Mouse (Mus musculus): ENCODE data around the gene Abtb2. TPM values are rescaled to one million over a fixed set of nuclear protein-coding genes. Genes with fewer than 3 reads are reported as not detected.

The Abtb2 gene
- polyA plus RNA-seq, 1 experiment from 2014 or later, result 10.5 TPM

DNA sequence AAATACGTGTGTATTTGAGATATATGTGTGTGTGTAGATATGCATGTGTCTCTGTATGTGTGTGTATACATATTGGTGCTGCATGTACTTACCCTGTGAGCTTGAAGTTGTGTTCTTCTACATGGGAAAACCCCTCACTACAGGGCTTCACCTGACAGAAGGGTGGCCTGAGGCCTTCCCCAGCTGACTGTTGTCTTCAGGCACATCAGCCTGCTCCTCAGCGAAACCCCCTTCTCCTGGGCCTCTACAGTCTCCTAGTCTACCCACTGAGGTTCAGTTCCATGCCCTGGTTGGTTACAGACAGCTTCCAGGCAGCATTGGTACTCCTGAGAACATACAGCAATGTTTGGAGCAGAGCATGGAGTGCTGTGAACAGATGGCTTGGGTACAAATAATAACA, 118.3 kb downstream of the Abtb2 start:
- no peaks in the 10 kb centered on the region for H3K36me3 ChIP-seq (replicated peaks; ENCODE audit: control insufficient read depth, insufficient read depth)
- 89% methylated on average over 2 of the region's 2 CpGs for WGBS
- no peak for ATAC-seq (ENCODE audit: low FRiP score)
- no peak overlapping the region for H3K4me2 ChIP-seq (replicated peaks)
- DNase-seq (ENCODE audit: low spot score), result no peak
- H3K9ac ChIP-seq, result no peak overlapping the region
- H3K27ac ChIP-seq, result no peak overlapping the region
- H3K4me1 ChIP-seq (replicated peaks; ENCODE audit: control insufficient read depth, insufficient read depth, low read length), result no peaks in the 10 kb centered on the region
- H3K4me3 ChIP-seq (replicated peaks; ENCODE audit: low read length), result no peak overlapping the region
- H3K9me3 ChIP-seq (ENCODE audit: control insufficient read depth, low read length), result no peaks in the 10 kb centered on the region
- no peaks in the 10 kb centered on the region for H3K27me3 ChIP-seq (ENCODE audit: control insufficient read depth, insufficient read depth, low read length)

DNA sequence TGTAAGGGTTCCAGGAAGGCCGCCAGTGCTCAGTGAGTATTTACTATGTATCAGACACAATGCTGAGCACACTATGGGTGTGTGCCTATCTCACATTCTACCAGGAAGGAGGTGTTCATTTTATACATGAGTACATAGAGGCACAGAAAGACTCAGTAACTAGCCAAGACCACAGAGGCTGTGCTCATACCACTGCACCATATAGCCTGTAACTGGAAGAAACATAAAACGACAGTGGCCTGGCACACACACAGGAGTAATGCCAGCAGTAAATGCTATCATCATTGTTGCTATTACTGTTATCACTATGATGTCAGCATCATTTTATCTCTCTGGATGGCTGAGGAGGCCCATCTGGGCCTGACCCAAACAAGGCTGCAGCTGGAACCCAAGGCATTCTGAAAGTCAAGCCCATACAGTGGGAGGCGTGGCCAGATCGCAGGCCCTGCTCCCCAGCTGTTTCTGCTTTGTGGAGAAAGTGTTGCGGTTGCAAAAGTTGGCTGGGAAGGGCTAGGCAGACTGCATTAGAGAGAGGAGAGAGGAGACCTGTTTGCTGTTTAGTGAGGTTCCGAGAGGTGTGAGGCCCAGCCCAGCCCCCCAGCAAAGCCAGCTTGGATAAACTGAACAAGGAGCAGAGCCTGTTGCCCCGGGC, 118.9 kb downstream of the Abtb2 start:
- no peak for DNase-seq (ENCODE audit: low spot score)
- Histone ChIP-seq H3K9me3 (ENCODE audit: control insufficient read depth, low read length) (no peaks in the 10 kb centered on the region), H3K27me3 (ENCODE audit: control insufficient read depth, insufficient read depth, low read length) (no peaks in the 10 kb centered on the region), H3K27ac (no peak overlapping the region), H3K4me2 (replicated peaks) (no peak overlapping the region), H3K36me3 (replicated peaks; ENCODE audit: control insufficient read depth, insufficient read depth) (no peaks in the 10 kb centered on the region), H3K4me3 (replicated peaks; ENCODE audit: low read length) (no peak overlapping the region), H3K9ac (no peak overlapping the region), H3K4me1 (replicated peaks; ENCODE audit: control insufficient read depth, insufficient read depth, low read length) (no peaks in the 10 kb centered on the region)
- WGBS, result 77% methylated on average over 7 of the region's 7 CpGs
- ATAC-seq (ENCODE audit: low FRiP score), result no peak

GRCm38 (mm10) chr2:103685581-103685980, 119.5 kb downstream of the Abtb2 start:
- Histone ChIP-seq H3K36me3 (replicated peaks; ENCODE audit: control insufficient read depth, insufficient read depth) (no peaks in the 10 kb centered on the region), H3K4me1 (replicated peaks; ENCODE audit: control insufficient read depth, insufficient read depth, low read length) (peaks cover 4% of the 10 kb centered on the region; the same call in 1 of the 2 replicates), H3K4me3 (replicated peaks; ENCODE audit: low read length) (no peak overlapping the region), H3K4me2 (replicated peaks) (no peak overlapping the region), H3K9me3 (ENCODE audit: control insufficient read depth, low read length) (no peaks in the 10 kb centered on the region), H3K9ac (no peak overlapping the region), H3K27me3 (ENCODE audit: control insufficient read depth, insufficient read depth, low read length) (no peaks in the 10 kb centered on the region), H3K27ac (no peak overlapping the region)
- ATAC-seq (ENCODE audit: low FRiP score) (no peak), DNase-seq (ENCODE audit: low spot score) (no peak)
- 83% methylated on average over 4 of the region's 4 CpGs for WGBS

GRCm38 (mm10) chr2:103687143-103687542, 121.0 kb downstream of the Abtb2 start:
- Histone ChIP-seq H3K27me3 (ENCODE audit: control insufficient read depth, insufficient read depth, low read length) (no peaks in the 10 kb centered on the region), H3K27ac (no peak overlapping the region), H3K4me1 (replicated peaks; ENCODE audit: control insufficient read depth, insufficient read depth, low read length) (peaks cover 8% of the 10 kb centered on the region; the same call in 1 of the 2 replicates), H3K36me3 (replicated peaks; ENCODE audit: control insufficient read depth, insufficient read depth) (no peaks in the 10 kb centered on the region), H3K9me3 (ENCODE audit: control insufficient read depth, low read length) (no peaks in the 10 kb centered on the region), H3K4me2 (replicated peaks) (no peak overlapping the region), H3K9ac (no peak overlapping the region), H3K4me3 (replicated peaks; ENCODE audit: low read length) (no peak overlapping the region)
- no peak for ATAC-seq (ENCODE audit: low FRiP score)
- no peak for DNase-seq (ENCODE audit: low spot score)

DNA sequence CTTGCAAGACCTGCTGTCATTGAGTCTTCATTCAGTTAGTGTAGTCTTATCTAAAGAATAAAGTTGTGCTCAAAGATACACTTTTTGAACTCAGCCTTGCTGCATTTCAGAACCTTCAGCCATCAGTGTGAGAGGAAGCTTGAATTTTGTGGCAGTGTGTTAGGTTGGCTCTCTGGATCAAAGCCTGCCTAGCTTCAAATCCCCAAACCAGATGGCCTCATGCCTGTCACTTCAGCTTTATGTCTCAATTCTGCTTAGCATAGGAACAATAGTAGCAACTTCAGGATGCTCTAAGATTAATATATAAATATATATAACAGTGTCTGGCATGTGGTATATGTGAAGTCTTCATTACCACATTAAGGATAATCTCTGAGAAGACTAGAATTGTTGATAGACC, 121.8 kb downstream of the Abtb2 start:
- H3K9ac ChIP-seq, result no peak overlapping the region

GRCm38 (mm10) chr2:103690425-103690824, 124.3 kb downstream of the Abtb2 start:
- Histone ChIP-seq H3K4me2 (replicated peaks) (no peak overlapping the region), H3K4me1 (replicated peaks; ENCODE audit: control insufficient read depth, insufficient read depth, low read length) (peaks cover 8% of the 10 kb centered on the region; the same call in 1 of the 2 replicates), H3K9ac (no peak overlapping the region), H3K36me3 (replicated peaks; ENCODE audit: control insufficient read depth, insufficient read depth) (no peaks in the 10 kb centered on the region), H3K27ac (peak overlapping the region; percentile 44), H3K4me3 (replicated peaks; ENCODE audit: low read length) (no peak overlapping the region), H3K27me3 (ENCODE audit: control insufficient read depth, insufficient read depth, low read length) (no peaks in the 10 kb centered on the region), H3K9me3 (ENCODE audit: control insufficient read depth, low read length) (no peaks in the 10 kb centered on the region)
- ATAC-seq (ENCODE audit: low FRiP score) (peak; percentile 90), DNase-seq (ENCODE audit: low spot score) (peak; percentile 67)
- WGBS, result 6% methylated on average over 6 of the region's 6 CpGs

More for the DNA sequence above, 121.8 kb downstream of the Abtb2 start:
- Histone ChIP-seq H3K4me1 (replicated peaks; ENCODE audit: control insufficient read depth, insufficient read depth, low read length) (peaks cover 8% of the 10 kb centered on the region; the same call in 1 of the 2 replicates), H3K36me3 (replicated peaks; ENCODE audit: control insufficient read depth, insufficient read depth) (no peaks in the 10 kb centered on the region), H3K27me3 (ENCODE audit: control insufficient read depth, insufficient read depth, low read length) (no peaks in the 10 kb centered on the region), H3K4me3 (replicated peaks; ENCODE audit: low read length) (no peak overlapping the region), H3K9me3 (ENCODE audit: control insufficient read depth, low read length) (no peaks in the 10 kb centered on the region), H3K4me2 (replicated peaks) (no peak overlapping the region), H3K27ac (no peak overlapping the region)
- ATAC-seq (ENCODE audit: low FRiP score) (no peak), DNase-seq (ENCODE audit: low spot score) (no peak)

DNA sequence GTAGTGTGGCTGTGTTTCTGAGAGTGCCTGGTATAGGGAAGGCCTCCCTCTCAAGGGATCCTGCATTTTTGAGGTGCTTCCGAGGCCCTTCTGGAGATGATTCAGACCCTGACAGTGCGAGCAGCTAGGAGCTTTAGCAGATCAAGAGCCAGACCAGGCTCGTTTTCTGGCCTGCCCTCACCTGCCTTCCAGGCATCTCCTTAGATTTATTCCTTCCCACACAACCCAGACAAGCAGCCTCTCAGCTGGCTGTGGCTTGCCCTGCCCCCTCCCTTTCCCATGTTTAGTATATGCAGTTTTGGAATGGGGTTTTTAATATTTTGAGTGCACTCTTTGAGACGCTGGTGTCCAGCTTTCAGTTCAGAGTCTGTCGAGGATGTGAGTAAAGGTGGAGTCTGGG, 124.7 kb downstream of the Abtb2 start:
- ATAC-seq (ENCODE audit: low FRiP score) (peak; percentile 41), DNase-seq (ENCODE audit: low spot score) (no peak)
- Histone ChIP-seq H3K4me3 (replicated peaks; ENCODE audit: low read length) (no peak overlapping the region), H3K9ac (no peak overlapping the region), H3K9me3 (ENCODE audit: control insufficient read depth, low read length) (no peaks in the 10 kb centered on the region), H3K27me3 (ENCODE audit: control insufficient read depth, insufficient read depth, low read length) (no peaks in the 10 kb centered on the region), H3K36me3 (replicated peaks; ENCODE audit: control insufficient read depth, insufficient read depth) (no peaks in the 10 kb centered on the region), H3K27ac (peak overlapping the region; percentile 44), H3K4me2 (replicated peaks) (no peak overlapping the region), H3K4me1 (replicated peaks; ENCODE audit: control insufficient read depth, insufficient read depth, low read length) (peaks cover 8% of the 10 kb centered on the region; the same call in 1 of the 2 replicates)
- 35% methylated on average over 5 of the region's 5 CpGs for WGBS

GRCm38 (mm10) chr2:103691278-103691677, 125.2 kb downstream of the Abtb2 start:
- H3K27ac ChIP-seq, result peak overlapping the region; percentile 44; the same call in 1 of the 2 replicates
- no peak overlapping the region for H3K4me3 ChIP-seq (replicated peaks; ENCODE audit: low read length)
- no peaks in the 10 kb centered on the region for H3K9me3 ChIP-seq (ENCODE audit: control insufficient read depth, low read length)
- peaks cover 8% of the 10 kb centered on the region; the same call in 1 of the 2 replicates for H3K4me1 ChIP-seq (replicated peaks; ENCODE audit: control insufficient read depth, insufficient read depth, low read length)
- 88% methylated on average over 1 of the region's 1 CpGs for WGBS
- no peaks in the 10 kb centered on the region for H3K27me3 ChIP-seq (ENCODE audit: control insufficient read depth, insufficient read depth, low read length)
- H3K4me2 ChIP-seq (replicated peaks), result no peak overlapping the region
- DNase-seq (ENCODE audit: low spot score) (no peak), ATAC-seq (ENCODE audit: low FRiP score) (no peak)
- H3K9ac ChIP-seq, result no peak overlapping the region
- no peaks in the 10 kb centered on the region for H3K36me3 ChIP-seq (replicated peaks; ENCODE audit: control insufficient read depth, insufficient read depth)

- Histone ChIP-seq H3K9ac (no peak overlapping the region), H3K27ac (no peak overlapping the region), H3K9me3 (ENCODE audit: control insufficient read depth, low read length) (no peaks in the 10 kb centered on the region), H3K27me3 (ENCODE audit: control insufficient read depth, insufficient read depth, low read length) (no peaks in the 10 kb centered on the region), H3K36me3 (replicated peaks; ENCODE audit: control insufficient read depth, insufficient read depth) (no peaks in the 10 kb centered on the region), H3K4me2 (replicated peaks) (no peak overlapping the region), H3K4me3 (replicated peaks; ENCODE audit: low read length) (no peak overlapping the region), H3K4me1 (replicated peaks; ENCODE audit: control insufficient read depth, insufficient read depth, low read length) (peaks cover 8% of the 10 kb centered on the region; the same call in 1 of the 2 replicates)
- DNase-seq (ENCODE audit: low spot score) (no peak), ATAC-seq (ENCODE audit: low FRiP score) (no peak)
- WGBS, result 97% methylated on average over 1 of the region's 1 CpGs
Observed at GRCm38 (mm10) chr2:103692810-103693209, 126.7 kb downstream of the Abtb2 start.
